Mouse (Mus musculus) layer of hippocampus, adult 18-20 months (tissue): ENCODE measurements at regions not wholly inside any gene's neighbourhood (a gene's known extent, or its start where the extent isn't known, plus 50 kb on each side); places are given as distances from the start of the nearest gene placed in this dataset.
A peak's percentile ranks its signal among the peaks of the same experiment; 100 is the strongest.
"Not testable (repeated sequence)": the region's sequence is repeated elsewhere in the genome, so short reads cannot be mapped to it uniquely, and the experiment has no call there.

Experiments used
- DNase-seq, 2 experiments: peaks; one replicate each; pipeline ENCODE4 v3.0.0; 2022; ENCODE audit warnings: low spot score in 2 of 2

- no peak for DNase-seq
Measured at GRCm38 (mm10) chr7:87096500-87096899, 100.6 kb downstream of the Vmn2r79 start.

GRCm38 (mm10) chr7:87099611-87100010 is 103.7 kb downstream of the Vmn2r79 start:
- DNase-seq = not testable (repeated sequence)

GRCm38 (mm10) chr7:87100377-87100776 is 104.5 kb downstream of the Vmn2r79 start:
- DNase-seq = not testable (repeated sequence)

GRCm38 (mm10) chr7:87101281-87101680 is 105.4 kb downstream of the Vmn2r79 start:
- DNase-seq = not testable (repeated sequence)

- DNase-seq = peak in 1 of 2 experiments; percentile 52
Measured at GRCm38 (mm10) chr7:87110312-87110984, 114.5 kb downstream of the Vmn2r79 start.

- no peak for DNase-seq
Measured at GRCm38 (mm10) chr7:87110985-87111372, 115.1 kb downstream of the Vmn2r79 start.

GRCm38 (mm10) chr7:87113654-87114053 is 117.7 kb downstream of the Vmn2r79 start:
- peak; percentile 4 to 74 for DNase-seq

GRCm38 (mm10) chr7:87122516-87122915 is 123.4 kb upstream of the Nox4 start:
- DNase-seq = no peak

GRCm38 (mm10) chr7:87145896-87146295 is 100.0 kb upstream of the Nox4 start:
- no peak for DNase-seq

- no peak for DNase-seq
Measured at GRCm38 (mm10) chr7:87147703-87148102, 98.2 kb upstream of the Nox4 start.

- DNase-seq = no peak
Measured at GRCm38 (mm10) chr7:87148681-87149080, 97.2 kb upstream of the Nox4 start.

- DNase-seq = no peak
Measured at GRCm38 (mm10) chr7:87150991-87151390, 94.9 kb upstream of the Nox4 start.

GRCm38 (mm10) chr7:87186443-87187153 is 59.3 kb upstream of the Nox4 start:
- DNase-seq = no peak

- DNase-seq = no peak
Measured at GRCm38 (mm10) chr7:87195647-87196046, 50.2 kb upstream of the Nox4 start.
